Mouse (Mus musculus): ENCODE measurements around the gene Sae1. TPM values are rescaled to one million over a fixed set of nuclear protein-coding genes. Genes with fewer than 3 reads are reported as not detected.

Sae1 gene
- total and polyA plus RNA-seq, 3 experiments = 182 to 287 TPM; not detected in 1

DNA sequence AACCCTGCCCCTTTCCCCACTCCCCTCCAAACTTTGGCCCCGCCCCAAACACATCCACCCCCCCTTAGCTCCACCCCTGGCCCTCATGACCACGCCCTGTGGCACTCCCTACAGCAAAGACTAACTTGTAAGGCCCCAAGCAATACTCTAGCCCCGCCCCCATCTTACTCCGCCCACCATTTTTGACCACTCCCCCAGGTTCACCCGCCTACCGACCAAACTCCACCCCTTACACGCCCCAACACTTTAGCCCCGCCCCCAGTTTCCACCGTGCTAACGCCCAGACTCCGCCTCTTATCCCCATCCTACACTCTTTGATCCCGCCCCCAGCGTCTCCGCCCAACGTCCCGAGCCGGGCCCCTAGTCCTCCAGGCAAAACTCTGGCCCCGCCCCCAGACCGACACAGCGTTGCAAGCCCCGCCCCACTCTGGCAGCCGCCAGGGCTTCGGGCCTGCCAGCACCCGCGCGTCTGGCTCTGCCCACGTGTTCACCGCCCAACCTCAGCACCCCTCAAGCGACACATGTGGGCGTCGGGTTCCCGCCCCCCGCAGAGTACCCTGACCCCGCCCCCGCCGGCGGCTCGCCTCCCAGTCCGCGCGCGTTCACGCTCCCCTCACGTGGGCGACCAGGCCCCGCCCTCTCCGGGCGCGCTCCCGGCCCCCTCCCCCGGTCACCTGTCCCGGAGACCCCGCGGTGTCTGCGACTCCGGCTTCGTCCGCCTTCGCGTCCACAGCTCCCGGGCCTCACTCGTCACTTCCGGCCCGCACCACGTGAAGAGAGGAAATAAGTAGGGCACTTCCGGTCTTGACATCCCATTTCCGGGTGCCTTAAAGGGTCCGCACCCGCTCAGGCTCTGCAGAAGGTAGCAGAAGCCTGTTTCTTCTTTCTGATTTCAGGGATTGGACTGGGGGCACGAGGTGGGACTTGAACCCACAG, 101.3 kb downstream of the Sae1 start, which contains the start of gene Ccdc9:
Gene Ccdc9 (minus strand): TSS at position 770 of the 936 bp plus-strand sequence.
- Histone ChIP-seq H3K9ac (ENCODE audit: control insufficient read depth, low read depth, low read length, poor library complexity, severe bottlenecking) (peak within 1 kb of the TSS; percentile 88), H3K4me3 (ENCODE audit: control insufficient read depth in 1 of 2, insufficient read depth in 1 of 2, low read depth in 2 of 2, low read length in 2 of 2) (peak within 1 kb of the TSS; percentile 68 to 77), H3K27me3 (ENCODE audit: control insufficient read depth in 1 of 2, insufficient read depth in 2 of 2, low read length in 2 of 2) (no peaks in the 10 kb centered on the region), H3K4me1 (ENCODE audit: control insufficient read depth in 1 of 2, insufficient read depth in 2 of 2, low read length in 2 of 2) (peaks cover 0 to 12% of the 10 kb centered on the region in 2 experiments; a peak in 2 of 4 replicates), H3K36me3 (ENCODE audit: control insufficient read depth in 1 of 2, insufficient read depth in 2 of 2, low read length in 2 of 2) (peaks cover 0 to 6% of the 10 kb centered on the region in 2 experiments; a peak in 3 of 4 replicates), H3K27ac (ENCODE audit: control insufficient read depth, low read depth, low read length) (peak within 1 kb of the TSS; percentile 87), H3K79me2 (ENCODE audit: control insufficient read depth, insufficient read depth, low read length, poor library complexity) (peaks cover 12% of the 10 kb centered on the region), H3K9me3 (replicated peaks; ENCODE audit: insufficient read depth, low read length) (no peaks in the 10 kb centered on the region)
- DNase-seq (ENCODE audit: low read depth, low spot score) = peak; percentile 98
- no peak for TF ChIP-seq TAL1 (IDR thresholded peaks at IDR 0.05; ENCODE audit: low read length)
- no peak; a peak in 2 of 4 replicates for TF ChIP-seq USF2 (IDR thresholded peaks at IDR 0.05; ENCODE audit: borderline replicate concordance in 1 of 2, insufficient read depth in 1 of 2, low read depth in 1 of 2, low read length in 2 of 2)
- no peak for TF ChIP-seq CHD1 (IDR thresholded peaks at IDR 0.05; ENCODE audit: low read depth, low read length)
- peak; percentile 95 for TF ChIP-seq MXI1 (IDR thresholded peaks at IDR 0.05; ENCODE audit: low read depth, low read length)
- no peak for TF ChIP-seq UBTF (IDR thresholded peaks at IDR 0.05; ENCODE audit: borderline replicate concordance, insufficient read depth, low read depth, low read length)
- no peak for TF ChIP-seq E2F4 (IDR thresholded peaks at IDR 0.05; ENCODE audit: borderline replicate concordance, low read depth, low read length)
- TF ChIP-seq BHLHE40 (IDR thresholded peaks at IDR 0.05; ENCODE audit: borderline replicate concordance, low read depth, low read length) = 0 out of 2 replicates have a peak, but pooled peaks have one; percentile 8
- TF ChIP-seq MYB (IDR thresholded peaks at IDR 0.05; ENCODE audit: low read depth, low read length) = no peak
- TF ChIP-seq USF1 (IDR thresholded peaks at IDR 0.05; ENCODE audit: low read depth, low read length) = peak; percentile 91
- TF ChIP-seq SMC3 (IDR thresholded peaks at IDR 0.05; ENCODE audit: low read depth, low read length) = no peak
- TF ChIP-seq POLR2AphosphoS5 (IDR thresholded peaks at IDR 0.05; ENCODE audit: borderline replicate concordance, low read depth, low read length) = no peak
- no peak for TF ChIP-seq ZNF384 (IDR thresholded peaks at IDR 0.05; ENCODE audit: low read depth, low read length)
- no peak for TF ChIP-seq CTCF (IDR thresholded peaks at IDR 0.05 in 2 of 3, conservative IDR thresholded peaks at IDR 0.05 in 1 of 3; ENCODE audit: control insufficient read depth in 1 of 3, insufficient read depth in 1 of 3, low read depth in 2 of 3, low read length in 3 of 3, poor library complexity in 1 of 3, severe bottlenecking in 1 of 3)
- no peak for TF ChIP-seq MAFK (IDR thresholded peaks at IDR 0.05; ENCODE audit: borderline replicate concordance, low read depth, low read length)
- TF ChIP-seq ZC3H11A (IDR thresholded peaks at IDR 0.05; ENCODE audit: low read depth, low read length) = no peak
- TF ChIP-seq POLR2AphosphoS2 (IDR thresholded peaks at IDR 0.05; ENCODE audit: low read length) = 0 out of 2 replicates have a peak, but pooled peaks have one; percentile 29
- peak; percentile 41 to 71; a peak in 2 of 4 replicates for TF ChIP-seq POLR2A (IDR thresholded peaks at IDR 0.05; ENCODE audit: control insufficient read depth in 1 of 2, insufficient read depth in 1 of 2, low read depth in 1 of 2, low read length in 2 of 2, poor library complexity in 1 of 2)
- TF ChIP-seq NRF1 (IDR thresholded peaks at IDR 0.05; ENCODE audit: insufficient read depth, low read depth, low read length, poor library complexity, severe bottlenecking) = no peak
- no peak for TF ChIP-seq ZMIZ1 (IDR thresholded peaks at IDR 0.05; ENCODE audit: low read depth, low read length)
- TF ChIP-seq JUND (IDR thresholded peaks at IDR 0.05; ENCODE audit: low read depth, low read length) = no peak
- no peak; a peak in 1 of 4 replicates for TF ChIP-seq EP300 (IDR thresholded peaks at IDR 0.05; ENCODE audit: low read depth in 1 of 2, low read length in 2 of 2)
- TF ChIP-seq CHD2 (IDR thresholded peaks at IDR 0.05; ENCODE audit: low read length) = no peak
- TF ChIP-seq KAT2A (conservative IDR thresholded peaks at IDR 0.05; ENCODE audit: low read depth, low read length) = no peak; the same call in 1 of the 2 replicates
- TF ChIP-seq TBP (IDR thresholded peaks at IDR 0.05; ENCODE audit: low read depth, low read length) = peak; percentile 92
- 0 out of 2 replicates have a peak, but pooled peaks have one; percentile 8 for TF ChIP-seq TCF12 (IDR thresholded peaks at IDR 0.05; ENCODE audit: low read depth, low read length)
- TF ChIP-seq ELF1 (IDR thresholded peaks at IDR 0.05; ENCODE audit: low read depth, low read length) = peak; percentile 95
- peak; percentile 89 for TF ChIP-seq HCFC1 (IDR thresholded peaks at IDR 0.05; ENCODE audit: low read depth, low read length)
- no peak for TF ChIP-seq RCOR1 (IDR thresholded peaks at IDR 0.05; ENCODE audit: low read depth, low read length)
- peak; percentile 92 for TF ChIP-seq MAX (IDR thresholded peaks at IDR 0.05; ENCODE audit: low read length)
- TF ChIP-seq MEF2A (IDR thresholded peaks at IDR 0.05; ENCODE audit: extremely low read depth, insufficient replicate concordance, low read depth, low read length, poor library complexity, severe bottlenecking) = no peak
- peak; percentile 93 for TF ChIP-seq SIN3A (IDR thresholded peaks at IDR 0.05; ENCODE audit: low read length)
- TF ChIP-seq NELFE (IDR thresholded peaks at IDR 0.05; ENCODE audit: low read depth, low read length) = peak; percentile 39
- peak; percentile 78; the same call in 1 of the 2 replicates for TF ChIP-seq MYC (IDR thresholded peaks at IDR 0.05; ENCODE audit: low read depth, low read length)
- no peak for TF ChIP-seq GATA1 (IDR thresholded peaks at IDR 0.05; ENCODE audit: low read depth, low read length)
- no peak for TF ChIP-seq GABPA (IDR thresholded peaks at IDR 0.05; ENCODE audit: low read depth, low read length)
